Mouse (Mus musculus) yolk sac, embryonic 10.5 days (tissue): ENCODE results near the gene Ppfia4.

ENCODE experiments used
- DNase-seq: peaks from one replicate; pipeline ENCODE4 v3.0.0-alpha.2; 2017; ENCODE audit warnings: low spot score

The Ppfia4 gene

DNA sequence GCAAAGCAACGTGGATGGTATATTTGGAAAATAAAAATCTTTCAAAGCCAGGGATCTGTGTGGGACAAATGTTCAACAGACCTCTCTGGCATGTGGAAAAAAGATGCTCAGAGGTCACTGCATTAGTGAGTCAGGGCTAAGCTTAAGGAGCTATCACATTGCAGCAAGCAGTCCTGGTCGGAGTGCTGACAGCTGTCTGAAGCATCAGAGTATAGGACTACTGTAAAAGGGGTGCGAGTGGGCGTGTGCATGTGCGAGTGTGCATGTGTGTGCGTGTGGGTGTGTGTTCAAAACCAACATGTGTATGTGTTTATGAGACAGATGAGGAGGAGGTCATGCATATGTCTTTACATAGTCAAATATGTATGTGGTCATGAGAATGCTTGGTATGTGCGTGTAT lies 6.4 kb upstream of the Ppfia4 start:
- no peak for DNase-seq

DNA sequence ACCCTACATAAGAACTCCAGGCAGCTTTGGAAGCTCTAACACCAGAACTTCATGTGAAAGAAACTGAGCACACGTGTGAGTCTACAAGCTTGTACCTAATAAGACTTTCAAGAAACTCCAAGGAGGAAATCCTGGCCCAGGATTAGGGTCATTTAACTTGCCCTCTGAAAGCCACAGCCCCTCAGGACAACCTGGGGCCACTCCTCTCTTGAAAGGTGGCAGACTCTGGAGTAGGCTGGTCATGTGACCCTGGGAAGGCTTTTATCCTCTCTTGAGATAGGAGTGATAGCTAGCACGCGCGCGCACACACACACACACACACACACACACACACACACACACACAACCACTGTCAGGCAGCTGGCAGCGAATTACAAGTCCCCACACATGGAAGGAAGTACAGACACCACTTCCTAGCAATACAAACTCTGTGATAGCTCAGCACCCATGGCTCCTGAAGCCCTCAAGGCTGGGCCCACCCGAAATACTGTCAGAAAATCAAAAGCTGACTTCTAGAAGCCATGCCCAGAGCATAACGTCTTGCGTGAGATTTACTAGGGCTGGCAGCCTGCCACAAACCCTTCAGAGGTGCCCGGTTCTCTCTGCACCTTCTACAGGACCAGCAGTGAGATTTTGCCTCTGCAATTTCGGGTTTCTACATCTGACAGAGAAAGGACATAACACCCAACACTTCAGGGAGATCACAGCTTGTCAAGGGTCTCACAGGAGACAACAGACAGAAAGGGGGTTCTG lies 4.4 kb upstream of the Ppfia4 start:
- DNase-seq: no peak

DNA sequence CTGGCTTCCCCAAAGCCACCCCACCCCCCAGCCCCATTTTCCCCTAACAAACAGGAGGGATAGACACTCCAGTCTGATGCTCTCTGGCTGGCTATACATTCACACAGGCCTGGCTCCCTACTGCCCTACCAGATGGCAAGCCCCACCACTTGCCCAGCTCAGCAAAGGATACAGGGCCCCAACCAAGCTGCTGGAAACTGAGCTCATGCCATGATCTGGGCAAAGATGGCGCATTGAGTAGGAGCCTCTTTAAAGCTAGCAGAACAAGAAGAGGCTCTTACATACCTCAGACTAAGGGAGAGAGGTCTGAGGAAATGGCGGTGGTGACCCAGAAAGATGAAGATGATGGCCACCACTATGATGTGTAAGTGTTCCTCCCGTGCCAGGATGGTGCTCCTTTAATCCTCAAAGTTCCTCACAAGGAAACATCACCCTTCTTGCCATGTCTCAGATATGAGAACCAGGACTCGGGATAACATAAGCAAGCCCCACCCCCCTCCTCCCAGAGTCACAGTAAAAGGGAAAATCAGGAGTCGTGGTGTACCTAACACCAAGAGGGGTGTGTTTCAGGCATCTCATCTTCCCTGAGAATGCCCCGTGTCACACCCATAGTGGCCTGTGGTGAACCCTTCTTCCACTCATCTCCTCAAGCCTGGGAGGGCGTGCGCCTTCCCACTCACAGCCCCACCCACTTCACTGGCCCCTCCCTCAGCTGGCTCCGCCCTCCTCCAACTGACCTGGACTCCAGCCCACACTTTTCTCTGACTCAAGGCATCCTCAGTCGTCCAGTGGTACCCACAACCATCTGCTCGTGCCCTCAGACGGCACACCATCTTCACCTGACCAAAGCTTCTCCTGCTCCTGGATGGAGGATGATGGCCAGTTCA lies 3.4 kb upstream of the Ppfia4 start:
- DNase-seq: no peak

DNA sequence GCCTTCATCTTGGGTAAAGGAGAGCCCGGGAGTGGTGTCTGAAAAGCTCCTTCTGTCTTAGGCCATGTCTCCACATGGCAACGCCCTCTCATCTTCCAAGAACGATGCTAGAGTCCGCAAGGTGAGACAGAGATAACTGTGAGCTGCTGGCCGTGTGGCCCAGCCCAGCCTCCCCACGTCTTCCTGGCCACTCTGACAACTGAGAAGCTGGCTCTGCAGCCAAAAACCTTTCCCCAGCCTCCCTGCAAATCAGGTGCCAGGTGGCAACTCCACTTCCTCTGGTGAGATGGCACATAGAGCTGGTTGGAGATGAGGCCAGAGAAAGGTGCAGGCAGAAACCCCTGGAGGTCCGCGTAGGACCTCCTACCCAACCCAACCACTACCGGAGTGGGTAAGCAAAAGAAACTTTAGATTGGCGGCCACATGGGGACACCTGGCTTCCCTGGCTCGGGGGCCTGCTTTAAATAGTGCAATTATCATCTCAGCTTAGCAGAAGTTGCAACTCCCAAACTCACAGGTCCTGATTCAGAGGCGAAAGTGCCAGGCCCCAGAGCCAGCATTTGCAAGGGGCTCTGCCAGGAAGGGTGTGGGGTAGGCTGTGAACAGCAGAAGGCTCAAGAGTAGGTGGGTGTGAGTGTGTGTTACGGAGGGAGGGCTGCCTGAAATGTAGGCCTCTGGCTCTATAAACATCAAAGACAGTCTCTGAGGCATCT lies 2.6 kb upstream of the Ppfia4 start:
- no peak for DNase-seq

DNA sequence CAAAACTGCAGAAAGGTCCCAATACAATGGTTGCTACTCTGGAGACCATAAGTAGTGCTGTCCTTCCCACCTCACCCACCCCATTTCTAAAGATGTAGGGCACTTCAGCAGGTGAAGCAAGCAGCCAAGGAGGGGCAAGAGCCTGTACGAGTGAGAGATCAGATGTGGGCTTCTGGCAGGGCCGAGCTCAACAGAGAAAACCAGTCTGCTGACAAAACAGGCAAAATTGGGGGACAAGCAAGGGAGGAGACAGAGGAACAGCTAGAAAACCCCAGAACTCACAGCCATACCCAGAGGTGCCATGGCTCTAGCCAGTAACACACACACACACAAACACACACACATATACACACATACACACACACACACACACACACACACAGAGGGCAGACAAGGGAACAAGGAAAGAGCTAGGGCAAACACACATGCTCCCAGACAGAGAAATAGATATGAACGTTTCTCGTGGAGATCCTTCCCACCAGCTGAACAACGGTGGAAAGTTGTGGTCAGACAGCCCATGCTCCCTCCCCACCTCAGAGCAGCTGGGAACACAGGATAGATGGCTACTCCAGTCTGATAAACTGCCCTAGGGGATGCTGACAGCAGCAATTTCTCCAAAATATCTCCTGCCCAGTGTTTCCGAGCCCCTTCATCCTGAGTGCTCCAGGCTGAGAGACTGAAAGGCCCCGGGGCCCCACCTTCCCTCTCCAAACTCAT lies 1.5 kb upstream of the Ppfia4 start:
- DNase-seq: no peak

DNA sequence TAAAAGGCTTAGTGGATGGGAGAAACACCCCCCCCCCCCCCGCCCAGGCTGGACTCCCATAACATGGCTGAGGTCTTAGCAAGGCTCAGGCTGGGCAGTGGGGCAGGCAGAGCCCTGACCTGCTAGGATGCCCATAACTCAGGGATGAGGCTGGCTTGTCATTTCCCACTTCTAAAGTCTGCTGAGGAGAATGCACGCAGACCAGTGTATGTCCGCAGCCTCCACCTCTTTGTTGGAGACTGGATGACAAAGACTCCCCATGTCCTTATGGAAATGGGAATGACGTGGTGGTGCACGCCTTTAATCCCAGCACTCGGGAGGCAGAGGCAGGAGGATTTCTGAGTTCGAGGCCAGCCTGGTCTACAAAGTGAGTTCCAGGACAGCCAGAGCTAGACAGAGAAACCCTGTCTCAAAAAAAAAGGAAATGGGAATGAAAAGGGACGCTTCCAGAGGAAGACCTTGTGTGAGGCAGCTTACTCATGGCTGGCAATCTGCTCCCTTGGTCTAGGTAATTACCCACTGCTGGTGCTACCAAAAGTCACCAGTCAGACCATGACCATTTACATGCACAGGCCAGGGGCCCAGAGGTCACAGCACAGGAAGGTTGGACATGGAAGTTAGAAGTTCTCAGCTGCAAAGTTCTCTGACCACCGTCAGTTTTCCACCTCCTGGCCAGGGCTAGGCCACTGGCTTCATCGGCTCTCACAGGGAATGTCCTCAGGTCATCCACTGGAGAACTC lies 813 bp upstream of the Ppfia4 start:
- no peak for DNase-seq

DNA sequence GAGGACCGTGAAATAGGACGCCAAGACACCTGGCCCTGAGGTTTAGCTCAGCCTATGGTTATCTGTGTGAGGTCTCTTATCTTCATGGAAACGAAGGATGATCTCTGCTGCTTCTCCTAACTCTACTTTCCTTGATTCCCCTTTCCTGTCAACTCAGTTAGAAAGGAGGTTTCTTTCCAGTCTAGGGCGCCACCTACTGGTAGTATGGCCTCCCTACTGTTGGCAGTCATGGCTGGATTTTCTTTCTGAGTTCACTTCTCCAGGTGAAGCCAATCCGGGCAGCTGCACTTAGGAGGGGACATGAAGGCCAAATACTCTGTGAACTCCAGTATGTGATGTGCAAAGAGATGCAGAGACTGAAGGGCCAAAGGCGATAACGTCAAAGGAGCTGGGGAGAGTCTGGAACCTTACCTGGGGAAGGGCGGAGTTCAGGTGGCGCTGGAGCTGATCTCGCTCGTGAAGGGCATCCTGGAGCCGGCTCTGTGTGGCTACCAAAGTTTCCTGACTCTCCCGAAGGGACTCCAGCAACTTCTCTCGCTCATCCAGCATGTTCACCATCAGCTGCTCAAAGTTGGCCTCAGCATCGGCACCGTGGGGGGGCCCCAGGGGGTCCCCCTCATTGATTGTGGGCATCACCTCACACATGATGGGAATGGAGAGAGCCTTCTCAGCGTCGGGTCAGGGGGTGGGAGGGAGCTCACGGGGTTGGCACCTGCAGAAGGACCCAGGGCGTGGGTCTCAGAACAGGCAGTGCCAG lies 671 bp downstream of the Ppfia4 start:
- DNase-seq: peak; percentile 59

DNA sequence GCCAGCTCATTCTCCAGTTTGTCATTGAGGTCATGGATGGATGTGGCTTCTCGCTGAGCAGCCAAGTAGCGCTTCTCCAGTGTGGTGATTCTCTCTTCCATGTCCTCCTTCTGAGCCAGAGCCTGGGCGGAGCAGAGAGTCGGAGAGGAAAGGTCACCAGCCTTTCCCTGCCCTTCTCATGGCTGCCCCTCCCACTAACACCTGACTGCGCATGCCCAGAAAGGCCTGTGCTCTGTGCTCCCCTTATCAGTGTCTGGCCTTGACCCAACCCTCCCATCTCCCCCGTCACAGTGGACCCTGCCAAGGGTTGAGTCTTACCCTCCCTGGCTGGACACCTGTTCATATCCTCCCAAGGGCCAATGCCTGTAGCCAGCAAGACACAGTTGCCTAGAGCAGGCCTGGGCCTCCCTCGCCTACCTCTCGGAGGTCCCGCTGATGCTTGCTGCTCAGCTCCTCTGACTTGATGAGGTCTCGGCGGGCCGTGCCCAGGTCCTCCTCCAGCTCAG lies 5.8 kb downstream of the Ppfia4 start:
- peak; percentile 51 for DNase-seq

DNA sequence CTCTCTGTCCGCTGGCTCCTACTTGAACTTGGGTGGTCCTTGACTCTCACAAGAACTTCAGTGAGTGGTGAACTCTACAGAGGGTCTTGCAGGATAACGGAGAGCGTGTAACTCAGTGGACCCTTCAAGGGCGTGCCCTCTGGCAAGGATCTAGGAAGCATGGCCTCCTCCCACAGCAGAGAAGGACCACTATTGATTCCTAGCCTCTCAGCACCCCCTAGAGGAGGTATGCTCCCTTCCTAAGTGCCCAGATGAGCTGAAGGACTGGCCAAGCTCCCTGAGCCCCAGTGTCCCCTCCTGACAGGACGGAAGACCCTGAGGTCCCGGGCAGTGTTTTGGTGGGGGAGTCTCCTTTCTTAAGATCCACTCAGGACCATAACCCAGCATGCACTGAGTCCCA lies 10.1 kb downstream of the Ppfia4 start:
- no peak for DNase-seq

DNA sequence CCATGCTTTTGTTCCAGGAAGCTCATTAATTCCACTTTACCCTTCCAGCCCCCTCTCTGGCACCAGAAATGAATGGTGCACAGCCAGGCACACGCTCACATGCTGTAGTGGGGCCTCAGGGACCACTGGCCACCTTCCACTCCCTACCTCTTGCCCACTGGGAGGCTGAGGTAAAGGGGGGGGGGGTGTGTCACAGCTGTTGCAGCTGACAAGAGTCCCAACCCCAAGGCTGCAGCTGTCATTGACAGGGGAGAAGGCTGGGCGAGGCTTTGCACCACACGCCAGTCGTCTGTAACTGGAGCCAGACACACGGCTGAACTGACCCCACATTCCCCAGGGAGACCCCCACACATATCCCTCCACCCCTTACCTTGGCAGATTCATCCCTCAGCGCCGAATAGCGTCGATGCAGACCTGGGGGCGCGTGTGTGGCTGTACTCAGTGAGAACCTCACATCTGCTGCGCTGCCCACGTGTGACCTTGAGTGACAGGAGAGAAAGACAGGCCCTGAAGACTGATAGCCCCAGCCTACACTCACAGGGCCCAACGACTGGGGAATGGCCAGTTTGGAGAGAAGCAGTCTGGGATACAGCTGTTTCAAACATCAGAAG lies 11.9 kb downstream of the Ppfia4 start:
- no peak for DNase-seq

DNA sequence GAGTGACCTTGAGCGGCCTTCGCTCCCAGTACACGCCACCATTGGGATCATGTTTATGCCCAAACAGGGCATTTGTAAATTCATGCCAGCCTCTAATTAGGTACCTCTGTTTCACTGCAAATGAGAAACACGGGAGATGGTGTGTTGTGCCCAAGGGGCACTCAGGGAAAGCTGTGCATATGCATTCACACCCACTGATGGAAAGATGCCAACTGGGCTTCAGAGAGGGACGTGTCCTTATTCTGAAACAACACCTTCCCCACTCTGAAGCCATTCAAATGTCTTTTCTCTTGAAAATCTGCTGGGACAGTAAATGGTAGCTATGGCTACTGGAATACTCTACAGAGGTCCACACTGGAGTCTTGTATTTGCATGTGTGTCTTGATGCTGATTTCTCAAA lies 14.5 kb downstream of the Ppfia4 start:
- no peak for DNase-seq

DNA sequence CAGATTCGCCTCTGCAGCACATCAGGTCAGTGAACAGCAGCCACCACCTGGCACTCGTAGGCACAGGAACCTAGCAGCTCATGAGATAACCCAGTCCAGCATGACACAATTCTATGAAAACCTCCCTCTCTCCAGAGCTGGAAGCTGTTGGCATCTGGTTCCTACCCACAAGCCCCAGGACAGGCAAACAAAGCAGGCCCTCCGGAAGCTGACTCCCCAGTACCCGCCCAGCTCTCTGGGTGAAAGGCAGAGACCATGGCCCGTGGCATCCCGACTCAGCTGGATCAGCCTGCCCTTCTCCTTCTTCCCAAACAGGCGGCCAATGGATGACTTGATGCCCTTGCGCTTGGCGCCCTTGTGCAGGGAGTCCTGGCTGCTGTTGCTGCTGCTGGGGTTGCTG lies 16.4 kb downstream of the Ppfia4 start:
- no peak for DNase-seq

DNA sequence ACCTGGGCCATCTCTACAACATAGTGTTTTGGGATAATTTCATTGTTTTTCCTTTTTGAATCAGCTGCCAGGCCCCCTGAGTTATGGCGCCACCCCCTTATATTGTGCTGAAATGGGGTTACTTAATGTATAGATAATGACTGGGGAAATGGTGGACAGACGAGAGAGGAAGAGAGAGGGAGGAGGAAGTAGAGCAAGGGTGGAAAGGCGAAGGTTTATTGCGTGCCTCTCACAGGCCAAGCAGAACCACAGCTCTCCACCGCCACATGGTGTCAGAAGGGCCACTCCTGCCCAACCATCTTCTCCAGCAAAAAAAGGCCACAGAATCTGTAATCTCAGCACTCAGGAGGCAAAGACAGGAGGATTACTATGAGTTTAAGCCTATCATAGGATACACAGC lies 17.5 kb downstream of the Ppfia4 start:
- no peak for DNase-seq

DNA sequence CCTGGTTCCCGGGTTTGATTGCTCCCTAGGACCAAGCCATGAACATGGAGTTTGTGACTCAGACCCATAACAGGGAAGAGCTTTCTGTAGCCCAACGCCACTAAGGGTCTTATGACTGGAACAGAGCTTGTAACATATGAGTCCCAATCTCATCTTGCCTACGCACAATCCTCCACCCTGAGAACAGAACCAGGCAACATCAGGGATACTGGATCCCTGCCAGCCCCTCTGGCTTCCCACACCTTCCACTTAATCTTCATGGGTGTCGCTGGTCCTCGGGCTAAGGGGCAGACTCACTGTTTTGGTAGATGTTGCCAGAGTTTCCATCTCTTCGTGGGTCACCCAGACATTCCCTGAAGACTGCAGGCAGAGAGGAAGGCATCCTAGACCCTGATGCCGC lies 21.0 kb downstream of the Ppfia4 start:
- no peak for DNase-seq

DNA sequence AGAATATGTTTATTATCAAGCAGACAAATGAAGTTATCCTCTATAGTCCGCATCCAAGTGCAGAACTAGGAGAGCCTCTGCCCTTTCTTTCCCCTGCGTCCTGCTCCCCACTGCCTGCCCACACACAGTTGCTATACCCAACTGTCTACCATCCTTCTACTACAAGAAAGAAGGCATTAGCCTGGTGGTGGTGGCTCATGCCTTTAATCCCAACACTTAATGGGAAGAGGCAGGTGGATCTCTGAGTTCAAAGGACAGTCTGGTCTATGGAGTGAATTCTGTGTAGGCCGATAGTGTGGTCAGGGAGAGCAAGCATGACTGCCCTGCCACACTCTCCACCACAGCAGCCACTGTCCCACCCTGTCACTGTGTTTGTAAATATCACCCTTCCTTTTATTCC lies 22.0 kb downstream of the Ppfia4 start:
- no peak for DNase-seq

DNA sequence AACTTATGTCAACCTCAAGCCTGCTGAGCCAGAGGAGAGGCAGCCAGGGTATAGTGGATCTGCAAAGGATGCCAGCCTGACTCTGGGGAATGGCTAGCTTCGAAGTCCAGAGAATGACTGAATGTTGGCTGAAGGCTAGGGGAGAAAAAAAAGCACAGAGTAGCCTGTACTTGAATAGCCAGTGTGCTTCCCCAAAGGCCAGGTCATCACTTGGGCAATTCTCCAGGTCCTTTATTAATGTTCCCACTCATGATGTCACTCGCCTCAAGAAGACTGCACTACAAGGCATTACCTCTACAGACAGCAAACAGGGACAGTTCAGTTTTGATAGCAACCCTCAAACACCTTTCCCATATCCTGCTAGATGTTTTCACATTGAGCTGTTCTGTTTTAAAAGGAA lies 22.4 kb downstream of the Ppfia4 start:
- DNase-seq: no peak

DNA sequence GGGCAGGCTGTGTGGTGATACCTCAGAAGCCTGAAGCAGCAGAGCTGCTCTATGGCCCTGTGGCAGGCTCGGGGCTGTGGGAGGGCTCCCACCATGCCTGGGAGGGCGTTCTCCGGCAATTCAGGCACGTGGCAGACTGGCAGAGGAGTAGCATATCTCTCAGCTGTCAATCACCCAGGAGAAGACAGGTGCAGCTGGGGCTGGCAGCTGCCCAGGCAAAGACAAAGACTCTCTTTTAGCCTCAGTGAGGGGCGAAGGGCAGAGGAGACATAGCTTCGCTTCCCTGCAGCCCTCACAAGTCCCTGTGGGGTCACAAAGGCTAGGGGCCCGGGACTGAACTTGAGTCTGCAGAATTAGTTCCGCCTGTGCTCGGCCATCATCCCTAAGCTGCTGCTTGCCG lies 25.3 kb downstream of the Ppfia4 start:
- DNase-seq: no peak

DNA sequence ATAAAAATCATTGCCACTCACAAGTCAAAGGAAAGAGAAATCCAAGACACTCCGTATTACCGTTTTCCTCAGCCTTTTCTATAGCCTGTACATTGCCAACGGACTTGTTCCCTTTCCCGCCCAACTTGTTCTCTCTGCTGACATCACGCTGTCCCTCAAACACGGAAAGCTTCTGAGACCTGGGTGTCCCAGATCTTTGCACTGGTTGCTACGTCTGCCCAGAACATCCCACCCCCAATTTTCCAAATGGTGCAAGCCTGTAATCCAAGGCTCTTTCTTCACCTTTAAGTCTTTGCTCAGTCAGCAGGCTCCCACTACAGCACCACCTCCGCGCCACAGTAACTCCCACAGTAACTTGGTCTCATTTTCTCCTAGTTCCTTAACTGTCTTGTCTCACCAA lies 27.8 kb downstream of the Ppfia4 start:
- no peak for DNase-seq

DNA sequence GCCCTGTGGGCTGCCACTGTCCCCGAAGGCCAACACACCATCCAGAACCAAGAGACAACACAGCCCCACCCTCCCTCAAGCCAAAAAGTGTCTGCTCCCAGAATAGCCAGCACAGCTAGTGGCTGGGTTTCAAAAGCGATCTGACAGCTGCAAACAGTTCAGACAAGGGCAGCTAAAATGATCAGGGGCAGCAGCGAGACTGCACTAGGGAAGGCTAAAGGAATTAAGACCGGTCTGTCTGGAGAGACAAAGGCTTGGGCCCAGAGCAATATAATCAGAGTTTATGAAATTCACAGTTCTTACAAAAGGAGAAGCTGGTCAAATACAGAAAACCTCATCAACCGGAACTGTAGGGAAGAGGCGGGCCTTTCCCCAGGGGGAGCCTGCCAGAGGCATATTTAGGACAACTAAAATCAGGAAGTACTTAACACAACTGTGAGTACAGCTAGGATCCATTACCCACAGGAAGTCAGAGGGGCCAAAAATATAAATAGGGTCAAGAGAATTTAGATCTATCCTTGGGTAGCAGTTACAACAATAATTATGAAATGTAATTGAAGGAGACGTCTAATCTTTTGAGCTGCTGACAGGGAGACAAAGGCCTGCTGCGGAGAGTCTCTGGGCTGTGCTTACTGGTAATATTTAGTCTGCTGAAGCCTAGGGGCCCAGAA lies 30.0 kb downstream of the Ppfia4 start:
- DNase-seq: no peak
